In genomic region chrX:36644657-36645551, GRCm38 (mm10) we compare ENCODE assay signal across 8 mouse cellular contexts. TPM values are rescaled to one million over a fixed set of nuclear protein-coding genes. Genes with fewer than 3 reads are reported as not detected.
DNase-seq lines count a peak whose midpoint lies in the region; ATAC-seq and TF ChIP-seq lines count a peak whose summit lies in the region.

Akap17b (minus strand) TSS chrX:36645395.

- peak within 1 kb of the TSS; percentile 45 for H3K4me2 ChIP-seq in forebrain, embryonic 11.5 days (ENCODE audit: low read depth, low read length, severe bottlenecking)
- H3K4me2 ChIP-seq in heart, embryonic 16.5 days (ENCODE audit: low read depth, low read length), result peak within 1 kb of the TSS; percentile 60
- H3K4me2 ChIP-seq in liver, embryonic 13.5 days, result peak within 1 kb of the TSS; percentile 72
- peak within 1 kb of the TSS; percentile 28 for H3K4me2 ChIP-seq in stomach, embryonic 14.5 days (replicated peaks; ENCODE audit: low read depth, low read length)

- peak within 1 kb of the TSS; percentile 57 for H3K9ac ChIP-seq in forebrain, embryonic 11.5 days (ENCODE audit: low read length)
- H3K9ac ChIP-seq in heart, embryonic 16.5 days (ENCODE audit: low read length), result peak within 1 kb of the TSS; percentile 76
- peak within 1 kb of the TSS; percentile 64 for H3K9ac ChIP-seq in liver, embryonic 13.5 days
- H3K9ac ChIP-seq in stomach, embryonic 14.5 days (replicated peaks; ENCODE audit: low read depth, low read length), result peak within 1 kb of the TSS; percentile 28

- H3K36me3 ChIP-seq in E14TG2a.4 (ENCODE audit: insufficient read depth, low read length), result no peaks in the 10 kb centered on the region
- no peaks in the 10 kb centered on the region for H3K36me3 ChIP-seq in forebrain, embryonic 11.5 days (ENCODE audit: control insufficient read depth, insufficient read depth, low read length)
- H3K36me3 ChIP-seq in heart, embryonic 16.5 days (ENCODE audit: control insufficient read depth, insufficient read depth), result no peaks in the 10 kb centered on the region
- H3K36me3 ChIP-seq in liver, embryonic 13.5 days, result no peaks in the 10 kb centered on the region
- no peaks in the 10 kb centered on the region for H3K36me3 ChIP-seq in stomach, embryonic 14.5 days (ENCODE audit: control insufficient read depth, insufficient read depth, low read length)

- TF ChIP-seq CTCF in E14TG2a.4 (conservative IDR thresholded peaks at IDR 0.05; ENCODE audit: low read length), result peak; percentile 61

- peak within 1 kb of the TSS; percentile 85 for H3K4me3 ChIP-seq in E14TG2a.4 (replicated peaks; ENCODE audit: low read length)
- H3K4me3 ChIP-seq in forebrain, embryonic 11.5 days (ENCODE audit: low read depth, low read length), result peak within 1 kb of the TSS; percentile 53
- H3K4me3 ChIP-seq in heart, embryonic 16.5 days (ENCODE audit: low read length), result peak within 1 kb of the TSS; percentile 72
- peak within 1 kb of the TSS; percentile 67 for H3K4me3 ChIP-seq in liver, embryonic 13.5 days (replicated peaks)
- H3K4me3 ChIP-seq in stomach, embryonic 14.5 days (ENCODE audit: low read depth, low read length), result peak within 1 kb of the TSS; percentile 46

- DNase-seq in c-Kit-positive CD71-positive TER-119-negative erythroid progenitor cells, embryonic 14.5 days (ENCODE audit: low read depth), result peak; percentile 70
- DNase-seq in forebrain, embryonic 11.5 days (ENCODE audit: low spot score), result peak; percentile 90
- DNase-seq in kidney, postnatal 25 days, result peak; percentile 86 to 92
- peak; percentile 76 for DNase-seq in liver, embryonic 13.5 days
- peak; percentile 82 for DNase-seq in natural killer cell, adult 2 months (ENCODE audit: low spot score in 2 of 2)

- H3K4me1 ChIP-seq in E14TG2a.4 (replicated peaks; ENCODE audit: low read depth, low read length), result peaks cover 14% of the 10 kb centered on the region
- no peaks in the 10 kb centered on the region for H3K4me1 ChIP-seq in forebrain, embryonic 11.5 days (replicated peaks; ENCODE audit: control insufficient read depth, insufficient read depth, low read length)
- no peaks in the 10 kb centered on the region for H3K4me1 ChIP-seq in heart, embryonic 16.5 days (ENCODE audit: control insufficient read depth, insufficient read depth, low read length)
- H3K4me1 ChIP-seq in liver, embryonic 13.5 days (replicated peaks), result no peaks in the 10 kb centered on the region
- H3K4me1 ChIP-seq in stomach, embryonic 14.5 days (ENCODE audit: control insufficient read depth, insufficient read depth, low read length), result no peaks in the 10 kb centered on the region

- 20% methylated on average over 44 of the region's 60 CpGs for WGBS in forebrain, embryonic 11.5 days
- WGBS in heart, embryonic 16.5 days, result 10% methylated on average over 51 of the region's 60 CpGs
- WGBS in liver, embryonic 13.5 days (ENCODE audit: insufficient replicate concordance), result 12% methylated on average over 45 of the region's 60 CpGs
- WGBS in stomach, embryonic 14.5 days, result 19% methylated on average over 59 of the region's 60 CpGs

- H3K27ac ChIP-seq in forebrain, embryonic 11.5 days (ENCODE audit: low read depth, low read length), result no peak within 1 kb of the TSS
- peak within 1 kb of the TSS; percentile 59 for H3K27ac ChIP-seq in heart, embryonic 16.5 days (ENCODE audit: low read length)
- no peak within 1 kb of the TSS for H3K27ac ChIP-seq in liver, embryonic 13.5 days
- H3K27ac ChIP-seq in stomach, embryonic 14.5 days (ENCODE audit: low read length), result no peak within 1 kb of the TSS

- no peaks in the 10 kb centered on the region for H3K27me3 ChIP-seq in E14TG2a.4 (ENCODE audit: insufficient read depth, low read length)
- H3K27me3 ChIP-seq in forebrain, embryonic 11.5 days (ENCODE audit: control insufficient read depth, insufficient read depth, low read length), result no peaks in the 10 kb centered on the region
- H3K27me3 ChIP-seq in heart, embryonic 16.5 days (ENCODE audit: control insufficient read depth, insufficient read depth, low read length), result no peaks in the 10 kb centered on the region
- no peaks in the 10 kb centered on the region for H3K27me3 ChIP-seq in liver, embryonic 13.5 days
- no peaks in the 10 kb centered on the region for H3K27me3 ChIP-seq in stomach, embryonic 14.5 days (ENCODE audit: control insufficient read depth, insufficient read depth, low read length)

- peaks cover 3% of the 10 kb centered on the region; the same call in 1 of the 2 replicates for H3K9me3 ChIP-seq in E14TG2a.4 (ENCODE audit: low read length)
- H3K9me3 ChIP-seq in forebrain, embryonic 11.5 days (ENCODE audit: control insufficient read depth, low read length), result no peaks in the 10 kb centered on the region
- no peaks in the 10 kb centered on the region for H3K9me3 ChIP-seq in heart, embryonic 16.5 days (replicated peaks; ENCODE audit: control insufficient read depth, low read length)
- no peaks in the 10 kb centered on the region for H3K9me3 ChIP-seq in liver, embryonic 13.5 days (replicated peaks)
- H3K9me3 ChIP-seq in stomach, embryonic 14.5 days (ENCODE audit: control insufficient read depth, low read depth, low read length), result no peaks in the 10 kb centered on the region

- ATAC-seq in forebrain, embryonic 11.5 days (replicated peaks; ENCODE audit: low FRiP score), result peak; percentile 95
- ATAC-seq in heart, embryonic 16.5 days (replicated peaks; ENCODE audit: extremely low read depth, insufficient read depth, low FRiP score), result peak; percentile 94
- peak; percentile 92 for ATAC-seq in liver, embryonic 13.5 days (ENCODE audit: low read depth)
- peak; percentile 94 for ATAC-seq in stomach, embryonic 14.5 days (ENCODE audit: insufficient number of reproducible peaks, insufficient read depth, low FRiP score, low read depth)

RNA-seq across cellular contexts. Expression of gene Akap17b, which starts in this region (rescaled TPM):
- 3.6 and 3.8 TPM in 2 replicates for polyA plus RNA-seq in forebrain, embryonic 11.5 days (2014; fragmentation: Nextera tagmentation; extraction: Ambion mirVana)
- polyA plus RNA-seq in heart, embryonic 16.5 days (2015; fragmentation: Nextera tagmentation; extraction: Ambion mirVana), result 1.6 and 1.8 TPM in 2 replicates
- 0.62 and 0.71 TPM in 2 replicates for polyA plus RNA-seq in liver, embryonic 13.5 days (2015; fragmentation: Nextera tagmentation; extraction: Ambion mirVana)
- 2.3 and 2.4 TPM in 2 replicates for polyA plus RNA-seq in stomach, embryonic 14.5 days (2014; fragmentation: Nextera tagmentation; extraction: Ambion mirVana)

Comparison
In these comparisons a context has a peak if more than half of its experiments do, and no peak if none do; other contexts are left out.
1. Peak in DNase-seq, ATAC-seq, H3K4me3 ChIP-seq, H3K9ac ChIP-seq and H3K4me2 ChIP-seq in liver, embryonic 13.5 days; RNA of the gene not detected or under 1 TPM.